Mouse (Mus musculus) kidney, embryonic 14.5 days (tissue): ENCODE measurements around the gene Serpinb3b. TPM values are rescaled to one million over a fixed set of nuclear protein-coding genes. Genes with fewer than 3 reads are reported as not detected.
"Not testable (repeated sequence)": the region's sequence is repeated elsewhere in the genome, so short reads cannot be mapped to it uniquely, and the experiment has no call there.

ENCODE experiments used
- ATAC-seq: fragments of 200-750 bp; cut with Nextera tagmentation; 2 replicates; pipeline ENCODE4 v1.8.0; 2017; ENCODE audit warnings: moderate number of reproducible peaks, mild to moderate bottlenecking, moderate TSS enrichment, moderate library complexity; ENCODE audit not compliant: low FRiP score, low TSS enrichment
- H3K27ac ChIP-seq: fragments of 300-500 bp; sonication (generic); 2 replicates; pipeline ENCODE4 v1.5.1; 2014; ENCODE audit warnings: low read depth, mild to moderate bottlenecking, low read length, moderate library complexity, mixed read lengths
- H3K27me3 ChIP-seq: fragments of 300-500 bp; sonication (generic); 2 replicates; pipeline ENCODE4 v1.6.1; 2014; ENCODE audit warnings: mild to moderate bottlenecking, low read length; ENCODE audit not compliant: control insufficient read depth, insufficient read depth
- H3K36me3 ChIP-seq: fragments of 300-500 bp; sonication (generic); 2 replicates; pipeline ENCODE4 v1.6.1; 2014; ENCODE audit warnings: low read length, mixed read lengths; ENCODE audit not compliant: control insufficient read depth, insufficient read depth
- H3K4me1 ChIP-seq: fragments of 300-500 bp; sonication (generic); 2 replicates; pipeline ENCODE4 v1.6.1; 2014; ENCODE audit warnings: low read length, mixed read lengths; ENCODE audit not compliant: control insufficient read depth, insufficient read depth
- H3K4me2 ChIP-seq: fragments of 300-500 bp; sonication (generic); replicated peaks from 2 replicates; pipeline ENCODE4 v1.6.1; 2014; ENCODE audit warnings: low read depth, mild to moderate bottlenecking, low read length
- H3K4me3 ChIP-seq: fragments of 300-500 bp; sonication (generic); 2 replicates; pipeline ENCODE4 v1.5.1; 2014; ENCODE audit warnings: mild to moderate bottlenecking, low read length
- H3K9ac ChIP-seq: fragments of 300-500 bp; sonication (generic); 2 replicates; pipeline ENCODE4 v1.6.1; 2014; ENCODE audit warnings: low read depth, mild to moderate bottlenecking, low read length, moderate library complexity
- H3K9me3 ChIP-seq: fragments of 300-500 bp; sonication (generic); 2 replicates; pipeline ENCODE4 v1.6.1; 2016; ENCODE audit warnings: low read length; ENCODE audit not compliant: control insufficient read depth
- WGBS: fragments of 180-500 bp; shearing (Covaris S2); extraction: QIAGEN DNeasy Blood & Tissue Kit; methylation state at CpG from one replicate; pipeline ENCODE4 v1.1.7; 2014; 5-methylcytosine and 5-hydroxymethylcytosine counted together
- polyA plus RNA-seq: library from polyadenylated mRNA; unstranded; fragments of >200 nt; fragmentation: Nextera tagmentation; extraction: Ambion mirVana; gene quantifications from 2 replicates; pipeline ENCODE4 v1.2.1, GENCODE M21; 2014

Gene Serpinb3b
- polyA plus RNA-seq: not detected in 2 replicates

DNA sequence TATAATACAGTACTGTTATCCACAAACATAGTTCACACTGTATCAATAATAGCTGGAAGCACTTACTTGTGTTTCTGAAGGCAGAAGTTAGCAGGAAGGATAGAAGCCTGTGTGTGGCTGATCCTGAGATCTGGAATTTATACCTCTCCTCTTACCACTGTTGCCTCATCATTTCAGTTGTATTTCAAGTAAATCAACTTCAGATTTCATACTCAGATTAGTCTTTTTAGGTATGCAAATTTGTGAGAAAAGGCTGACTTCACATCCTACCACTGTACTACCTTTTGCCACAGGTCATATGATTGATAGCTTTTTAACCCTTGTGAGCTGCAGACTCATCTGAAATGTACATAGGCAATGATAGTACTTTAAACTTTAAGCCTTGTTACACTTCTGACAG lies at the start of gene Serpinb3b, which contains the start of gene Serpinb3c:
TSS of gene Serpinb3b (minus strand) at position 101 of the 400 bp plus-strand sequence.
TSS of gene Serpinb3c (minus strand) at position 111 of the 400 bp plus-strand sequence.
- H3K4me1 ChIP-seq, H3K27me3 ChIP-seq, H3K4me2 ChIP-seq, H3K27ac ChIP-seq, H3K36me3 ChIP-seq, H3K9me3 ChIP-seq, H3K4me3 ChIP-seq, H3K9ac ChIP-seq, ATAC-seq: not testable (repeated sequence)

DNA sequence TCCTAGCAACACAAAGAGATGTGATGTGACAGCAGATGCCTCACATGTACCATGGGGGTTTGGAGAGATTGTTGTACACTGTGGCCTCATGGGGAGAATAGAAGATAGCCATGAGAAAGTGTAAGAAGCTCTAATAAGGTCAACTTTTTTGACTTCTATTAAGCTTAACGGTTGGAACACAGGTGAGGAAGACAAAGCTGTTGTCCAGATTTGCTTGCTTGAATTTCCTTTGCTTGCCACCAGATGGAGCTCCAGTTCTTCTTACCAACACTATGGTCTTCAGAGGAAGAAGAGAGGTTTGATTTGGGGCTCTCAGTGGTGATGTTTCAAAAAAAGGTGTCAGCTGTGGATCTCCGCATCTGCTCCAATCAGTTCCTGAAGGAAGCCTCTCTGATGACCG lies 35.0 kb downstream of the Serpinb3b start:
- not testable (repeated sequence) for H3K9ac ChIP-seq, H3K27me3 ChIP-seq
- 46% methylated on average over 3 of the region's 3 CpGs for WGBS

GRCm38 (mm10) chr1:107217276-107217675 lies 60.9 kb downstream of the Serpinb3b start:
- ATAC-seq, H3K36me3 ChIP-seq, H3K9ac ChIP-seq, H3K4me1 ChIP-seq, H3K9me3 ChIP-seq, H3K4me2 ChIP-seq, H3K27me3 ChIP-seq, H3K27ac ChIP-seq, H3K4me3 ChIP-seq: not testable (repeated sequence)
- WGBS: 85% methylated on average over 1 of the region's 1 CpGs

More for the DNA sequence above, 35.0 kb downstream of the Serpinb3b start:
- not testable (repeated sequence) for H3K4me2 ChIP-seq, H3K36me3 ChIP-seq, H3K4me1 ChIP-seq, H3K9me3 ChIP-seq, ATAC-seq, H3K27ac ChIP-seq, H3K4me3 ChIP-seq

DNA sequence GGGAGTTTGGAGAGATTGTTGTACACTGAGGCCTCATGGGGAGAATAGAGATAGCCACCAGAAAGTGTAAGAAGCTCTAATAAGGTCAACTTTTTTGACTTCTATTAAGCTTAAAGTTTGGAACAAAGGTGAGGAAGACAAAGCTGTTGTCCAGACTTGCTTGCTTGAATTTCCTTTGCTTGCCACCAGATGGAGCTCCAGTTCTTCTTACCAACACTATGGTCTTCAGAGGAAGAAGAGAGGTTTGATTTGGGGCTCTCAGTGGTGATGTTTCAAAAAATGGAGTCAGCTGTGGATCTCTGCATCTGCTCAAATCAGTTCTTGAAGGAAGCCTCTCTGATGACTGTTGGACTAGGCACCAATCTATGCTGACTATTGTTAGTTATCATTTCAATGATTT lies 150.7 kb downstream of the Serpinb3b start:
- not testable (repeated sequence) for H3K27me3 ChIP-seq, H3K9ac ChIP-seq, H3K9me3 ChIP-seq, H3K4me3 ChIP-seq, ATAC-seq, H3K4me1 ChIP-seq, H3K27ac ChIP-seq, H3K4me2 ChIP-seq, H3K36me3 ChIP-seq

Other genes with a start within 250 kb of the Serpinb3b start
- gene Serpinb3a, start 226.1 kb downstream of the Serpinb3b start, polyA plus RNA-seq: not detected in 2 replicates
- gene Serpinb3d, start 194.9 kb downstream of the Serpinb3b start, polyA plus RNA-seq: not detected in 2 replicates
- gene Serpinb3c, start within 50 bp of the Serpinb3b start, polyA plus RNA-seq: not detected in 2 replicates
- gene Serpinb11, start 82.8 kb upstream of the Serpinb3b start, polyA plus RNA-seq: not detected in 2 replicates
- not detected in 2 replicates for gene Serpinb7, start 121.3 kb upstream of the Serpinb3b start, polyA plus RNA-seq
- gene Serpinb2, start 233.1 kb upstream of the Serpinb3b start, polyA plus RNA-seq: 0.14 and 0.19 TPM in 2 replicates